Mouse (Mus musculus): Measurements from ENCODE around the gene Tmem28. TPM values are rescaled to one million over a fixed set of nuclear protein-coding genes. Genes with fewer than 3 reads are reported as not detected.

Gene Tmem28
- not detected for total RNA-seq (2023)

DNA sequence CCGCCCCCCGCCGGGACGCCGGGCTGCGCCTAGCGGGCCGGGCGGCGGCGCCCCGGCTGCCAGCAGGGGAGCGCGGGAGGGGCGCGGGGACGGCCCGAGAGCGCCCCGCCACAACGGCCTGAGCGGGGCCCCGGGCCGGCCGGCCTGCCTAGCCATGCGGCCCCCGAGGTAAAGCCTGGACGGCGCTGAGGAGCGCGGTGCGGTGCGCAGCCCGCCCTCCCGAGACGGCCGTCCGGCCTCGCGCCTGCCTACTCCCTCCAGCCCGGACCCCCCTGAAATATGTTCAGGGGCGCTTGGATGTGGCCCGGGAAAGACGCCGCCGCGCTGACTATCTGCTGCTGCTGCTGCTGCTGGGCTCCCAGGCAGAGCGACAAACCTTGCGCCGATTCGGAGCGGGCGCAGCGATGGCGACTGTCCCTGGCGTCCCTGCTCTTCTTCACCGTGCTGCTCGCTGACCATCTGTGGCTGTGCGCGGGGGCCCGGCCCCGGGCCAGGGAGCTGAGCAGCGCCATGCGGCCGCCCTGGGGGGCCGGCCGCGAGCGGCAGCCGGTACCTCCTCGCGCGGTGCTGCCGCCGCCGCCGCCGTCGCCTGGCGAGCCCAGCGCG is at the start of gene Tmem28:
Tmem28 (plus strand) TSS at position 232 of the 606 bp plus-strand sequence.

Other genes starting within 250 kb of the Tmem28 start
- not detected for gene Eda, start 154.6 kb downstream of the Tmem28 start, total RNA-seq (2023)

All from CD4-positive naive resting alpha-beta T cell, adult 76 days (primary cell).